Mouse (Mus musculus): ENCODE data around the gene Cntnap5b. TPM values are rescaled to one million over a fixed set of nuclear protein-coding genes. Genes with fewer than 3 reads are reported as not detected.

The Cntnap5b gene
- polyA plus RNA-seq, 1 experiment from 2014 or later, result 6.0 TPM

- H3K27me3 ChIP-seq (ENCODE audit: control insufficient read depth, insufficient read depth, low read length), result no peaks in the 10 kb centered on the region
- no peak overlapping the region for H3K4me3 ChIP-seq (ENCODE audit: low read depth, low read length)
- no peak overlapping the region for H3K9ac ChIP-seq (replicated peaks; ENCODE audit: low read depth, low read length)
- no peak overlapping the region for H3K27ac ChIP-seq (ENCODE audit: low read depth, low read length)
- H3K9me3 ChIP-seq (ENCODE audit: control insufficient read depth, low read length), result no peaks in the 10 kb centered on the region
- no peak overlapping the region for H3K4me2 ChIP-seq (ENCODE audit: low read depth, low read length)
- ATAC-seq (ENCODE audit: low read depth), result no peak
- WGBS, result 82% methylated on average over 1 of the region's 1 CpGs
- H3K36me3 ChIP-seq (ENCODE audit: control insufficient read depth, insufficient read depth, low read length), result no peaks in the 10 kb centered on the region
- no peaks in the 10 kb centered on the region for H3K4me1 ChIP-seq (ENCODE audit: control insufficient read depth, insufficient read depth, low read length)
These were observed 613.7 kb downstream of the Cntnap5b start for GRCm38 (mm10) chr1:100386252-100386651.

- Histone ChIP-seq H3K9me3 (ENCODE audit: control insufficient read depth, low read length) (no peaks in the 10 kb centered on the region), H3K27ac (ENCODE audit: low read depth, low read length) (no peak overlapping the region), H3K4me1 (ENCODE audit: control insufficient read depth, insufficient read depth, low read length) (no peaks in the 10 kb centered on the region), H3K27me3 (ENCODE audit: control insufficient read depth, insufficient read depth, low read length) (no peaks in the 10 kb centered on the region), H3K4me3 (ENCODE audit: low read depth, low read length) (no peak overlapping the region), H3K9ac (replicated peaks; ENCODE audit: low read depth, low read length) (no peak overlapping the region), H3K4me2 (ENCODE audit: low read depth, low read length) (no peak overlapping the region), H3K36me3 (ENCODE audit: control insufficient read depth, insufficient read depth, low read length) (no peaks in the 10 kb centered on the region)
- no peak for ATAC-seq (ENCODE audit: low read depth)
These were observed 621.5 kb downstream of the Cntnap5b start for GRCm38 (mm10) chr1:100394034-100394433.

- ATAC-seq (ENCODE audit: low read depth), result peak; percentile 88
- H3K27ac ChIP-seq (ENCODE audit: low read depth, low read length), result peak overlapping the region; percentile 48; the same call in 1 of the 2 replicates
- no peak overlapping the region for H3K9ac ChIP-seq (replicated peaks; ENCODE audit: low read depth, low read length)
These were observed 644.2 kb downstream of the Cntnap5b start for GRCm38 (mm10) chr1:100416658-100417224.

GRCm38 (mm10) chr1:100430038-100430774 lies 657.6 kb downstream of the Cntnap5b start:
- H3K27me3 ChIP-seq (ENCODE audit: control insufficient read depth, insufficient read depth, low read length), result no peaks in the 10 kb centered on the region
- no peaks in the 10 kb centered on the region for H3K4me1 ChIP-seq (ENCODE audit: control insufficient read depth, insufficient read depth, low read length)
- no peak overlapping the region for H3K4me3 ChIP-seq (ENCODE audit: low read depth, low read length)
- 91% methylated on average over 1 of the region's 1 CpGs for WGBS
- no peaks in the 10 kb centered on the region for H3K36me3 ChIP-seq (ENCODE audit: control insufficient read depth, insufficient read depth, low read length)
- H3K4me2 ChIP-seq (ENCODE audit: low read depth, low read length), result no peak overlapping the region
- no peak for ATAC-seq (ENCODE audit: low read depth)
- H3K27ac ChIP-seq (ENCODE audit: low read depth, low read length), result no peak overlapping the region
- H3K9ac ChIP-seq (replicated peaks; ENCODE audit: low read depth, low read length), result no peak overlapping the region
- H3K9me3 ChIP-seq (ENCODE audit: control insufficient read depth, low read length), result no peaks in the 10 kb centered on the region

More at GRCm38 (mm10) chr1:100416658-100417224, 644.2 kb downstream of the Cntnap5b start:
- Histone ChIP-seq H3K27me3 (ENCODE audit: control insufficient read depth, insufficient read depth, low read length) (no peaks in the 10 kb centered on the region), H3K4me2 (ENCODE audit: low read depth, low read length) (no peak overlapping the region), H3K36me3 (ENCODE audit: control insufficient read depth, insufficient read depth, low read length) (no peaks in the 10 kb centered on the region), H3K4me3 (ENCODE audit: low read depth, low read length) (no peak overlapping the region), H3K4me1 (ENCODE audit: control insufficient read depth, insufficient read depth, low read length) (no peaks in the 10 kb centered on the region), H3K9me3 (ENCODE audit: control insufficient read depth, low read length) (no peaks in the 10 kb centered on the region)

GRCm38 (mm10) chr1:100463877-100464276 lies 691.3 kb downstream of the Cntnap5b start:
- WGBS, result 98% methylated on average over 2 of the region's 2 CpGs
- H3K4me3 ChIP-seq (ENCODE audit: low read depth, low read length), result no peak overlapping the region
- no peak for ATAC-seq (ENCODE audit: low read depth)
- no peaks in the 10 kb centered on the region for H3K9me3 ChIP-seq (ENCODE audit: control insufficient read depth, low read length)
- H3K27ac ChIP-seq (ENCODE audit: low read depth, low read length), result no peak overlapping the region
- H3K36me3 ChIP-seq (ENCODE audit: control insufficient read depth, insufficient read depth, low read length), result no peaks in the 10 kb centered on the region
- H3K9ac ChIP-seq (replicated peaks; ENCODE audit: low read depth, low read length), result no peak overlapping the region
- H3K4me2 ChIP-seq (ENCODE audit: low read depth, low read length), result no peak overlapping the region
- no peaks in the 10 kb centered on the region for H3K4me1 ChIP-seq (ENCODE audit: control insufficient read depth, insufficient read depth, low read length)
- no peaks in the 10 kb centered on the region for H3K27me3 ChIP-seq (ENCODE audit: control insufficient read depth, insufficient read depth, low read length)

GRCm38 (mm10) chr1:100465226-100465625 lies 692.7 kb downstream of the Cntnap5b start:
- no peaks in the 10 kb centered on the region for H3K4me1 ChIP-seq (ENCODE audit: control insufficient read depth, insufficient read depth, low read length)
- H3K4me3 ChIP-seq (ENCODE audit: low read depth, low read length), result no peak overlapping the region
- H3K27me3 ChIP-seq (ENCODE audit: control insufficient read depth, insufficient read depth, low read length), result no peaks in the 10 kb centered on the region
- H3K9me3 ChIP-seq (ENCODE audit: control insufficient read depth, low read length), result no peaks in the 10 kb centered on the region
- ATAC-seq (ENCODE audit: low read depth), result no peak
- no peaks in the 10 kb centered on the region for H3K36me3 ChIP-seq (ENCODE audit: control insufficient read depth, insufficient read depth, low read length)
- no peak overlapping the region for H3K27ac ChIP-seq (ENCODE audit: low read depth, low read length)
- H3K9ac ChIP-seq (replicated peaks; ENCODE audit: low read depth, low read length), result no peak overlapping the region
- no peak overlapping the region for H3K4me2 ChIP-seq (ENCODE audit: low read depth, low read length)
- 33% methylated on average over 1 of the region's 1 CpGs for WGBS

- Histone ChIP-seq H3K36me3 (ENCODE audit: control insufficient read depth, insufficient read depth, low read length) (no peaks in the 10 kb centered on the region), H3K4me3 (ENCODE audit: low read depth, low read length) (no peak overlapping the region)
- 76% methylated on average over 1 of the region's 1 CpGs for WGBS
These were observed 695.0 kb downstream of the Cntnap5b start for GRCm38 (mm10) chr1:100467595-100467994.

GRCm38 (mm10) chr1:100509866-100510265 lies 737.3 kb downstream of the Cntnap5b start:
- Histone ChIP-seq H3K36me3 (ENCODE audit: control insufficient read depth, insufficient read depth, low read length) (no peaks in the 10 kb centered on the region), H3K4me3 (ENCODE audit: low read depth, low read length) (no peak overlapping the region), H3K27ac (ENCODE audit: low read depth, low read length) (no peak overlapping the region), H3K4me1 (ENCODE audit: control insufficient read depth, insufficient read depth, low read length) (no peaks in the 10 kb centered on the region), H3K9ac (replicated peaks; ENCODE audit: low read depth, low read length) (no peak overlapping the region), H3K9me3 (ENCODE audit: control insufficient read depth, low read length) (no peaks in the 10 kb centered on the region), H3K4me2 (ENCODE audit: low read depth, low read length) (no peak overlapping the region), H3K27me3 (ENCODE audit: control insufficient read depth, insufficient read depth, low read length) (no peaks in the 10 kb centered on the region)
- ATAC-seq (ENCODE audit: low read depth), result no peak

More at GRCm38 (mm10) chr1:100467595-100467994, 695.0 kb downstream of the Cntnap5b start:
- H3K9me3 ChIP-seq (ENCODE audit: control insufficient read depth, low read length), result no peaks in the 10 kb centered on the region
- H3K9ac ChIP-seq (replicated peaks; ENCODE audit: low read depth, low read length), result no peak overlapping the region
- no peak overlapping the region for H3K4me2 ChIP-seq (ENCODE audit: low read depth, low read length)
- H3K27ac ChIP-seq (ENCODE audit: low read depth, low read length), result no peak overlapping the region
- no peaks in the 10 kb centered on the region for H3K27me3 ChIP-seq (ENCODE audit: control insufficient read depth, insufficient read depth, low read length)
- H3K4me1 ChIP-seq (ENCODE audit: control insufficient read depth, insufficient read depth, low read length), result no peaks in the 10 kb centered on the region
- no peak for ATAC-seq (ENCODE audit: low read depth)
